Mouse (Mus musculus) CD4-positive, CD25-positive, alpha-beta regulatory T cell, adult 2 months (primary cell): ENCODE measurements around the gene Btg1.
A peak's percentile ranks its signal among the peaks of the same experiment; 100 is the strongest.

Source experiments
- DNase-seq: peaks from one replicate; pipeline ENCODE4 v3.0.0-alpha.2; 2012; ENCODE audit warnings: low read depth, low spot score

The Btg1 gene

GRCm38 (mm10) chr10:96616709-96617116, at the start of gene Btg1:
Gene Btg1 (plus strand): TSS chr10:96617006.
- peak; percentile 100 for DNase-seq

- DNase-seq, result peak; percentile 58
These were observed 47.3 kb upstream of the Btg1 start for GRCm38 (mm10) chr10:96569469-96569868.

GRCm38 (mm10) chr10:96571176-96571575, 45.6 kb upstream of the Btg1 start:
- no peak for DNase-seq

- peak; percentile 42 for DNase-seq
These were observed 42.0 kb upstream of the Btg1 start for GRCm38 (mm10) chr10:96574786-96575185.

- DNase-seq, result peak; percentile 64
These were observed 41.5 kb upstream of the Btg1 start for GRCm38 (mm10) chr10:96575338-96575737.

GRCm38 (mm10) chr10:96578924-96579323, 37.9 kb upstream of the Btg1 start:
- DNase-seq, result no peak

- DNase-seq, result peak; percentile 62
These were observed 37.4 kb upstream of the Btg1 start for GRCm38 (mm10) chr10:96579436-96579835.

GRCm38 (mm10) chr10:96580246-96580645, 36.6 kb upstream of the Btg1 start:
- DNase-seq, result peak; percentile 33

- peak; percentile 45 for DNase-seq
These were observed 35.6 kb upstream of the Btg1 start for GRCm38 (mm10) chr10:96581232-96581631.

GRCm38 (mm10) chr10:96586191-96586880, 30.5 kb upstream of the Btg1 start:
- DNase-seq, result peak; percentile 45

GRCm38 (mm10) chr10:96586881-96587217, 30.0 kb upstream of the Btg1 start:
- peak; percentile 69 for DNase-seq

- peak; percentile 71 for DNase-seq
These were observed 28.6 kb upstream of the Btg1 start for GRCm38 (mm10) chr10:96588233-96588632.

- DNase-seq, result peak; percentile 83
These were observed 27.0 kb upstream of the Btg1 start for GRCm38 (mm10) chr10:96589781-96590180.

- no peak for DNase-seq
These were observed 24.7 kb upstream of the Btg1 start for GRCm38 (mm10) chr10:96592089-96592488.

- DNase-seq, result no peak
These were observed 21.2 kb upstream of the Btg1 start for GRCm38 (mm10) chr10:96595435-96596132.

- DNase-seq, result no peak
These were observed 20.4 kb upstream of the Btg1 start for GRCm38 (mm10) chr10:96596411-96596810.

GRCm38 (mm10) chr10:96599641-96600040, 17.2 kb upstream of the Btg1 start:
- peak; percentile 77 for DNase-seq

GRCm38 (mm10) chr10:96601670-96602069, 15.1 kb upstream of the Btg1 start:
- DNase-seq, result no peak

GRCm38 (mm10) chr10:96602339-96602738, 14.5 kb upstream of the Btg1 start:
- DNase-seq, result no peak

GRCm38 (mm10) chr10:96605168-96605567, 11.6 kb upstream of the Btg1 start:
- DNase-seq, result no peak

- no peak for DNase-seq
These were observed 10.9 kb upstream of the Btg1 start for GRCm38 (mm10) chr10:96605856-96606255.

GRCm38 (mm10) chr10:96607617-96608185, 9.1 kb upstream of the Btg1 start:
- no peak for DNase-seq
